Mouse (Mus musculus) midbrain, embryonic 14.5 days (tissue): ENCODE measurements around the gene Zfp764. TPM values are rescaled to one million over a fixed set of nuclear protein-coding genes. Genes with fewer than 3 reads are reported as not detected.
"Not testable (repeated sequence)": the region's sequence is repeated elsewhere in the genome, so short reads cannot be mapped to it uniquely, and the experiment has no call there.

Source experiments
- ATAC-seq: fragments of 200-750 bp; cut with Nextera tagmentation; 2 replicates; pipeline ENCODE4 v1.8.0; 2017; ENCODE audit warnings: moderate number of reproducible peaks, moderate library complexity; ENCODE audit not compliant: low FRiP score, low TSS enrichment
- DNase-seq: peaks from one replicate; pipeline ENCODE4 v3.0.0-alpha.2; 2015
- H3K27ac ChIP-seq: fragments of 300-500 bp; sonication (generic); replicated peaks from 2 replicates; pipeline ENCODE4 v1.5.1; 2014; ENCODE audit warnings: mild to moderate bottlenecking, low read depth, low read length, moderate library complexity
- H3K27me3 ChIP-seq: fragments of 300-500 bp; sonication (generic); 2 replicates; pipeline ENCODE4 v1.6.1; 2014; ENCODE audit warnings: low read length, control low read depth, mixed read lengths; ENCODE audit not compliant: control insufficient read depth, insufficient read depth
- H3K36me3 ChIP-seq: fragments of 300-500 bp; sonication (generic); 2 replicates; pipeline ENCODE4 v1.6.1; 2014; ENCODE audit warnings: low read length, control low read depth; ENCODE audit not compliant: control insufficient read depth, insufficient read depth
- H3K4me1 ChIP-seq: fragments of 300-500 bp; sonication (generic); 2 replicates; pipeline ENCODE4 v1.6.1; 2014; ENCODE audit warnings: mild to moderate bottlenecking, antibody characterized with exemption, low read length, control low read depth; ENCODE audit not compliant: control insufficient read depth, insufficient read depth
- H3K4me2 ChIP-seq: fragments of 300-500 bp; sonication (generic); 2 replicates; pipeline ENCODE4 v1.6.1; 2014; ENCODE audit warnings: mild to moderate bottlenecking, low read length, moderate library complexity
- H3K4me3 ChIP-seq: fragments of 300-500 bp; sonication (generic); replicated peaks from 2 replicates; pipeline ENCODE4 v1.5.1; 2014; ENCODE audit warnings: low read depth, low read length
- H3K9ac ChIP-seq: fragments of 300-500 bp; sonication (generic); replicated peaks from 2 replicates; pipeline ENCODE4 v1.6.1; 2014; ENCODE audit warnings: mild to moderate bottlenecking, low read length, moderate library complexity
- H3K9me3 ChIP-seq: fragments of 300-500 bp; sonication (generic); 2 replicates; pipeline ENCODE4 v1.6.1; 2016; ENCODE audit warnings: low read length, control low read depth, mixed read lengths; ENCODE audit not compliant: control insufficient read depth
- WGBS: fragments of 180-500 bp; shearing (Covaris S2); extraction: QIAGEN DNeasy Blood & Tissue Kit; methylation state at CpG from one replicate; pipeline ENCODE4 v1.1.7; 2014; 5-methylcytosine and 5-hydroxymethylcytosine counted together
- polyA plus RNA-seq: library from polyadenylated mRNA; unstranded; fragments of >200 nt; fragmentation: Nextera tagmentation; extraction: Ambion mirVana; gene quantifications from 2 replicates; pipeline ENCODE4 v1.2.1, GENCODE M21; 2014

Gene Zfp764
- polyA plus RNA-seq, 1 experiment from 2014 or later, result 5.7 TPM

DNA sequence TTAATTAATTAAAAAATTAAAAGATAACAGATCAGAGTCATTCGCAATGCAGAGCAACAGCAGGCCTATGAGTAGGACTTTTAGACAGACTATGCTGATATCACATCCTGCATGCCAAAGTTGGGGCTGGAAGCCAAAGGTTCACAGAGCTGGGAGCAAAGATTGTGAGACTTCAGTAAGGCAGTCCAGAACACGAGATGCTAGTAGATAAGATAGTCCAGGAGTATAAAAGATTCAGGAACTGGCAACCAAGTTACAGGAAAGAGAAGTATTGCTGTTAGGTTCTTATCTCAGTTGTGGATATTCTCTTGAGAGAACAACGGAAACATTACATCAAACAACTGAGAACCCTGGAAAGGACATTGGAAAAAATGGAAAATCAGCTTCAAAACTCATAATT is 19.7 kb upstream of the Zfp764 start:
- Histone ChIP-seq H3K27ac (no peak overlapping the region), H3K4me1 (peaks cover under 1% of the 10 kb centered on the region), H3K9me3 (no peaks in the 10 kb centered on the region), H3K27me3 (0 out of 2 replicates have a peak, but pooled peaks cover 3% of the 10 kb centered on the region), H3K36me3 (no peaks in the 10 kb centered on the region), H3K9ac (no peak overlapping the region), H3K4me2 (no peak overlapping the region), H3K4me3 (no peak overlapping the region)
- DNase-seq (no peak), ATAC-seq (no peak)
- WGBS, result 75% methylated on average over 3 of the region's 3 CpGs

DNA sequence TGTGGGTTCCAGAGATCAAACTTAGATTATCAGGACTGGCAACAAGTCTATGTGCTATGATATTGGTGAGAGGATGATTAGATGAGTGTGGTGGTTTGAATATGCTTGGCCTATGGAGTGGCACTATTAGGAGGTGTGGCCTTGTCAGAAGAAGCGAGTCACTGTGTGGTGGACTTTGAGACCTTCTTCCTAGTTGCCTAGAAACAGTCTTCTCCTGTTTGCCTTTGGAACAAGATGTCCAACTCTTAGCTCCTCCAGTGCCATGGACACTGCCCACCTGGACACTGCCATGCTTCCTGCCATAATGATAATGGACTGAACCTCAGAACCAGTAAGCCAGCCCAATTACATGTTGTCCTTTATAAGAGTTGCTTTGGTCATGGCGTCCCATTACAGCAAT is 19.3 kb upstream of the Zfp764 start:
- H3K36me3 ChIP-seq, result no peaks in the 10 kb centered on the region
- 92% methylated on average over 2 of the region's 2 CpGs for WGBS

DNA sequence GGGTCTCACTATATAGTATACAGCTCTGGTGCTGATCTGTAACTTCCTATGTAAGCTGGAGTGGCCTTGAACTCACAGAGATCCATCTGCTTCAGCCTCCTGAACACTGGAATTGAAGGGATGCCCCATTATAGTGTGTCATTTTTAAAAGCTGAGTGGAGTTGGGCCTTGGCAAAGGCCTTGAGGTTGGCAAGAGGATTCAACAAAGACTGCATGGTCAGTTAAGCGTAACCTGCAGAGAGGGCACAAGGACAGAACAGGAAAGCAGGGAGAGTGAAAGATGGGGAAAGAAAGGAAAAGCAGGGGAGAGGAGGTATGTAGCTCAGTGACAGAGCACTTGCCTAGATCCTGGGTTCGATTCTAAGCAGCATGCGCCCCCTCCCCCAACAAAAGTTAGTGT is 18.7 kb upstream of the Zfp764 start:
- no peak for ATAC-seq
- DNase-seq, result no peak

More for the DNA sequence above, 19.3 kb upstream of the Zfp764 start:
- H3K9ac ChIP-seq, result no peak overlapping the region
- no peak for ATAC-seq
- H3K9me3 ChIP-seq, result no peaks in the 10 kb centered on the region
- H3K27me3 ChIP-seq, result 0 out of 2 replicates have a peak, but pooled peaks cover 3% of the 10 kb centered on the region
- peaks cover 5% of the 10 kb centered on the region for H3K4me1 ChIP-seq
- no peak overlapping the region for H3K27ac ChIP-seq
- no peak overlapping the region for H3K4me2 ChIP-seq
- no peak overlapping the region for H3K4me3 ChIP-seq
- DNase-seq, result no peak

DNA sequence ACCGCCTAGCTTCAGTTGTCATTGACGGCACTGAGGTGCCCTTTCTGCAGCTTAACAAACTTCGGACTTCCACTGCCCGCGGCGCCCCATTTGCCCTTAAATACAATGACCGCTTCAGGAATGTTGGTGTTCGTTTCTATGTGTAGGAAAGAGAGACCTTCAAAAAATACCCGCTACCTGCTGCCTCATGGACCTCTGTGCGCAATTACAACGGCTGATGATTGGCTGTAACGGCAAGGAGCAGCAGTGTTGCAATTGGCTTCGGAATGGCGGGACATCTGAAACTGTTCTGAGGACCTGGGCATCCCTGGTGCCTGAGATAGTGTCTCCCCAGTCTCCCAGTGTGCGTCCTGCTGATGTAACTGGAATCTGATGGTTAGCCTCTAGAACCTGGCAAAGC is 15.6 kb upstream of the Zfp764 start:
- H3K9ac ChIP-seq, result peak overlapping the region; percentile 88; the same call in 1 of the 2 replicates
- H3K4me1 ChIP-seq, result peaks cover 6% of the 10 kb centered on the region
- peak overlapping the region; percentile 90 for H3K4me2 ChIP-seq
- peak; percentile 77 for DNase-seq
- H3K27me3 ChIP-seq, result 0 out of 2 replicates have a peak, but pooled peaks cover 3% of the 10 kb centered on the region
- no peaks in the 10 kb centered on the region for H3K9me3 ChIP-seq
- H3K36me3 ChIP-seq, result peaks cover 18% of the 10 kb centered on the region
- peak; percentile 77 for ATAC-seq
- H3K27ac ChIP-seq, result peak overlapping the region; percentile 81
- peak overlapping the region; percentile 83 for H3K4me3 ChIP-seq
- 1% methylated on average over 15 of the region's 15 CpGs for WGBS

More for the DNA sequence above, 18.7 kb upstream of the Zfp764 start:
- no peak overlapping the region for H3K4me2 ChIP-seq
- peaks cover 6% of the 10 kb centered on the region for H3K4me1 ChIP-seq
- WGBS, result 87% methylated on average over 3 of the region's 3 CpGs
- H3K36me3 ChIP-seq, result no peaks in the 10 kb centered on the region
- no peak overlapping the region for H3K4me3 ChIP-seq
- 0 out of 2 replicates have a peak, but pooled peaks cover 3% of the 10 kb centered on the region for H3K27me3 ChIP-seq
- H3K9me3 ChIP-seq, result no peaks in the 10 kb centered on the region
- no peak overlapping the region for H3K9ac ChIP-seq
- H3K27ac ChIP-seq, result no peak overlapping the region

DNA sequence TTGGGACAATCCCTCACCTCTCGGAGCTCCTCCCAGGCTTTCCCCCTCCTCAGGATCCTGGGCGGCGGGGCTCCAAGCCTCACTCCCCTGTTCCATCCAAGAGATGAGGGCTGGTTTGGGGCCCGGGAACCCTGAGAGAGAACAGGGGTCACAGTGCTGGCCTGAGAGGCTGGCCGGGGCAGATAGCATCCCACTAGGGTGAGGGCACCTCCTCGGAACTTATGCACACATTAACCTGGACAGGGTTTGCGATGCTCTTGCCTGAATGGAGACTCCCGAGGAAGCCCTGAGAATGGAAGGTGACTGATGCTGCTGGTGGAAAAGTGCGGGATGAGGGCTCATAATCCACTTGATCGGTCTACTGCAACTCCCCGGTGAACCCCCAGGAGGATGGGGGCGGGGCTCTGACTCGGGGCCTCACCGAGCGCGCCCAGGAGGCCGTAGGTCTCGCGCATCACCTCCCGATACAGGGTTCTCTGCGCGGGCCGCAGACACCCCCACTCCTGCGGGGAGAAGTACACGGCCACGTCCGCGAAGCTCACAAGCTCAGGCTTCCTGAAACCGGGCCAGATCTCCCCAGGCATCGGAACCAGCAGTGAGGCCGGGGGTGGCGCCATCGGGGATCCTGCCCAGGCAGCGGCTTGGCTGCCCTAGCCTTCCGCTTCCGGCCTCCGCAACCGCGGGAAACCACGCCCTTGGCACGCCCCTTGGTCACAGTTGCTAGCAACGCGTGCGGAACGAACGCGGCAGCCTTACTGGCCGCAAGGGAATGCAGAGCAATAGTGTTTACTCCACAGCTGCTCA is 15.0 kb upstream of the Zfp764 start, which contains the start of gene Zfp688:
TSS of gene Zfp688 (minus strand) at position 681 of the 804 bp plus-strand sequence.
- Histone ChIP-seq H3K27me3 (0 out of 2 replicates have a peak, but pooled peaks cover 3% of the 10 kb centered on the region), H3K4me2 (peak within 1 kb of the TSS; percentile 90), H3K9ac (peak within 1 kb of the TSS; percentile 88), H3K9me3 (no peaks in the 10 kb centered on the region), H3K36me3 (peaks cover 18% of the 10 kb centered on the region), H3K27ac (peak within 1 kb of the TSS; percentile 81), H3K4me3 (peak within 1 kb of the TSS; percentile 83), H3K4me1 (peaks cover 6% of the 10 kb centered on the region)
- DNase-seq, result peak; percentile 95
- under 1% methylated on average over 48 of the region's 48 CpGs for WGBS
- peak; percentile 89 for ATAC-seq

DNA sequence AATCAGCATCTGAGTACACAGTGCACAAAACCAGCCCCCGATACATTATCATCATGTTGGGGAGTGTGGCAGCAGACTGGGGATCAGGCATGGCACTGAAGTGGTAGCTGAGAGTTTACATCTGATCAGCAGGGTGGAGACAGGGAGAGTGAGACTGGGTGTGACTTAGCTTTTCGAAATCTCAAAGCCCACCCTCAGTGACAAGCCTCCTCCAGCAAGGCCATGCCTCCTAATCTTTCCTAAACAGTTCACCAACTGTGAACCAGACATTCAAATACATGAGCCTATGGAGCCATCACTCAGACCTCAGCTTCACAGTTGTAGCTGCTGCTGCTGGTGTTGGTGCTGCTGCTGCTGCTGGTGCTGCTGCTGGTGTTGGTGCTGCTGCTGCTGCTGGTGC is 4.8 kb upstream of the Zfp764 start:
- DNase-seq (no peak), ATAC-seq (no peak)
- H3K4me1 ChIP-seq, result no peaks in the 10 kb centered on the region
- no peak overlapping the region for H3K9ac ChIP-seq
- no peaks in the 10 kb centered on the region for H3K36me3 ChIP-seq
- H3K4me3 ChIP-seq, result no peak overlapping the region
- 81% methylated on average over 2 of the region's 2 CpGs for whole genome bisulfite sequencing
- H3K27ac ChIP-seq, result no peak overlapping the region
- no peaks in the 10 kb centered on the region for H3K27me3 ChIP-seq
- no peak overlapping the region for H3K4me2 ChIP-seq
- H3K9me3 ChIP-seq, result no peaks in the 10 kb centered on the region

DNA sequence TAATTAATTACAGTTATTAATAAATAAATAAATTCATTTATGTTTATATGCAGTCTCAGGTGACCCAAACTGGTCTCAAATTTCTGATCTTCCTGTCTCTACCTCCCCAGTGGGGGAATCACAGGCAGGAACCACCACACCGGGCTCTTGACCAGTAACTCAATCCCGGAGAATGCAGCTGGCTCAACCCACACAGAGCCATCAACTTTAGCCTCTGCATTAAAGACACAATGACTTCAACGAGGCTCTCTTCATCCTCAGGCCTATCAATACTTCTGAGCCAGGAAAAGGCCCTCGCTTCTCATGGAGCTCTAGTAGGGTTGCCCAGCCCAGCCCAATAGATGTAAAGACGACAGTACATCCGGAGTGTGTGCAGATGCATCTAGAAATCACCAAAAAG is 2.5 kb downstream of the Zfp764 start:
- not testable (repeated sequence) for H3K4me2 ChIP-seq, H3K27me3 ChIP-seq, H3K9ac ChIP-seq, H3K9me3 ChIP-seq, DNase-seq, H3K36me3 ChIP-seq, H3K27ac ChIP-seq, H3K4me1 ChIP-seq, H3K4me3 ChIP-seq, ATAC-seq
- WGBS, result 97% methylated on average over 6 of the region's 6 CpGs

DNA sequence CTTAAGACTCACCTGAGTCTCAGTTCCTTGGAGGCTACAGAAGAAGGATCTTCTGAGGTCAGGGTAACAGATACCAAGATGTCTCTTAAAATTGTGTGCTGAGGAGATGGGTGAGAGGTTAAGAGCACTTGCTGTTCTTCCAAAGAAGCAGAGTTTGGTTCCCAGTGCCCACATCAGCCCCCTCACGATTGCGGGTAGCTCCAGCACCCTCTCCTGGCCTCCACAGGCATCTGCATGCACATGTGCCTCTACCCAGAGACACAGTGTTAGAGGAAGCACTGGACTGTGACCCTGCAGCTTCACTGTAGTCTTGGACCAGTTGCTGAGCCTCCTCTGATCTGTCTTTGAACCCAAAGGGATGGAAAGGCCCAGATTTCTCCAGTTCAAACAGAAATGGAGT is 3.6 kb downstream of the Zfp764 start:
- no peaks in the 10 kb centered on the region for H3K27me3 ChIP-seq
- H3K9ac ChIP-seq, result no peak overlapping the region
- H3K4me2 ChIP-seq, result no peak overlapping the region
- H3K36me3 ChIP-seq, result no peaks in the 10 kb centered on the region
- H3K4me3 ChIP-seq, result no peak overlapping the region
- no peaks in the 10 kb centered on the region for H3K9me3 ChIP-seq
- H3K4me1 ChIP-seq, result no peaks in the 10 kb centered on the region
- WGBS, result 55% methylated on average over 2 of the region's 2 CpGs
- H3K27ac ChIP-seq, result no peak overlapping the region
- ATAC-seq (no peak), DNase-seq (no peak)

DNA sequence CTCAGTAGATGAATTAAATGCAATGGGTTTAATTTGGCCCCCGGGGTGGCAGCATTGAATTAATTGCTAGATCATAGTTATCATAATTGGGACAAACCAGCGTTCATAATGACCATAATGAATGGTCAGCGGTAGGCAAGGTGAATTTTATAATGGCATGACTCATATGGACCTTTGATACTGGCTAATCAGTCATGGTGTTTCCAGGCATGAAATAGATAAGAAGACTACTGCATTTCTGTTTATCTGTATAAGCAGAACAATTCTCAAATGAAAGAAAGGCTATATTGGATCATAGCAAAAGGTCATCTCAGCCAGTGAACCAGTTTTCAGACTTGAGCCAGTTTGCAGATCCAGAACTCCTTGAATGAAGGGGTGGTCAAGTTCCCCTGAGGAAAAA is 6.3 kb downstream of the Zfp764 start:
- 68% methylated on average over 3 of the region's 3 CpGs for WGBS
- Histone ChIP-seq H3K4me3 (no peak overlapping the region), H3K27ac (no peak overlapping the region), H3K9ac (no peak overlapping the region), H3K4me2 (no peak overlapping the region), H3K36me3 (no peaks in the 10 kb centered on the region), H3K9me3 (no peaks in the 10 kb centered on the region), H3K4me1 (no peaks in the 10 kb centered on the region), H3K27me3 (no peaks in the 10 kb centered on the region)
- ATAC-seq (no peak), DNase-seq (no peak)
